Mouse (Mus musculus): Measurements from ENCODE around the gene Wdr20rt. TPM values are rescaled to one million over a fixed set of nuclear protein-coding genes. Genes with fewer than 3 reads are reported as not detected.
"Not testable (repeated sequence)": the region's sequence is repeated elsewhere in the genome, so short reads cannot be mapped to it uniquely, and the experiment has no call there.

The Wdr20rt gene
- not detected in 2 replicates for polyA plus RNA-seq (2015; fragmentation: Nextera tagmentation; extraction: Ambion mirVana)

DNA sequence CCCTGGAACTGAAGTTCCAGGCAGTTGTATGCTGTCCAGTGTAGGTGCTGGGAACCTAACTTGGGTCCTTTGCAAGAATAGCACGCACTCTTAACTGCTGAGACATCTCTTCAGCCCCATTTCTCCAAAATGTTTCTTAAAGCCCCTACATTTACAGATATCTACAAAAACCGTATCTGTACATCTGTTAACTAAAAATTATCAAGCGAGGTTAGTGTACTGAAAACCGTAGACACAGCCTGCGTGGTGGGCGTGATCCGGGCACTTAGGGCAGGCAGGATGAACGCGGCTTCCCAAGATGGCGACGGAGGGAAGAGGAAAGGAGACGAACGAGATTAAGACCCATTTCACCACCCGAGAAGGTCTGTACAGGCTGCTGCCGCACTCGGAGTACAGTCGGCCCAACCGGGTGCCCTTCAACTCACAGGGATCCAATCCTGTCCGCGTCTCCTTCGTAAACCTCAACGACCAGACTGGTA is at the start of gene Wdr20rt:
Gene Wdr20rt (plus strand): TSS at position 51 of the 479 bp plus-strand sequence.
- Histone ChIP-seq H3K4me3 (no peak within 1 kb of the TSS), H3K4me1 (no peaks in the 10 kb centered on the region), H3K9ac (no peak within 1 kb of the TSS), H3K27ac (replicated peaks) (no peak within 1 kb of the TSS), H3K36me3 (no peaks in the 10 kb centered on the region), H3K27me3 (replicated peaks) (no peaks in the 10 kb centered on the region), H3K4me2 (no peak within 1 kb of the TSS), H3K9me3 (0 out of 2 replicates have a peak, but pooled peaks cover 12% of the 10 kb centered on the region)
- 89% methylated on average over 22 of the region's 22 CpGs for whole genome bisulfite sequencing
- ATAC-seq (ENCODE audit: extremely low read depth, insufficient number of reproducible peaks, low FRiP score, low TSS enrichment): no peak

GRCm38 (mm10) chr12:65187365-65187764 is 38.0 kb upstream of the Wdr20rt start:
- 40% methylated on average over 3 of the region's 3 CpGs for WGBS
- Histone ChIP-seq H3K4me2 (no peak overlapping the region), H3K27ac (replicated peaks) (no peak overlapping the region)

DNA sequence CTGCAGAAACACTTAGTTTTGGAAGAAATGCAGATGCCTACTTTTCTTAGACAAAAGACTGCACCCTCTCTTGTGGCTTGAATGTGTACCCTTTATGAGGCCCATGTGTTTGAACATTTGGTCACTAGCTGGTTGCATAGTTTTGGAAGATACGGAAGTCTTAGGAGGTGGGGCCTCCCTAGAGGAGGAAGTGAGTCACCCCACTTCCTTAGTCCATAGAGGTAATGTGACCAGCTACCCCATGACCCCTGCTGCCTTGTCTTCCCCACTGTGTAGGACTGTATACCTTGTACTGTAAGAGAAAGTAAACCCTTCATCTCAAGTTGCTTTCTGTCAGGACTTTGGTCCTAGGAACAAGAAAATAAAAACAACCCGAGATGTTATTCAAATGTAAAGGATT is 36.1 kb upstream of the Wdr20rt start:
- no peaks in the 10 kb centered on the region for H3K9me3 ChIP-seq
- WGBS: 69% methylated on average over 2 of the region's 2 CpGs
- H3K4me3 ChIP-seq: no peak overlapping the region
- H3K4me2 ChIP-seq: no peak overlapping the region
- no peaks in the 10 kb centered on the region for H3K4me1 ChIP-seq
- H3K27me3 ChIP-seq (replicated peaks): no peaks in the 10 kb centered on the region
- ATAC-seq (ENCODE audit: extremely low read depth, insufficient number of reproducible peaks, low FRiP score, low TSS enrichment): no peak
- no peaks in the 10 kb centered on the region for H3K36me3 ChIP-seq
- no peak overlapping the region for H3K27ac ChIP-seq (replicated peaks)
- no peak overlapping the region for H3K9ac ChIP-seq

More at GRCm38 (mm10) chr12:65187365-65187764, 38.0 kb upstream of the Wdr20rt start:
- no peaks in the 10 kb centered on the region for H3K4me1 ChIP-seq
- no peaks in the 10 kb centered on the region for H3K9me3 ChIP-seq
- H3K36me3 ChIP-seq: no peaks in the 10 kb centered on the region
- no peak overlapping the region for H3K4me3 ChIP-seq
- no peak overlapping the region for H3K9ac ChIP-seq
- no peak for ATAC-seq (ENCODE audit: extremely low read depth, insufficient number of reproducible peaks, low FRiP score, low TSS enrichment)
- H3K27me3 ChIP-seq (replicated peaks): no peaks in the 10 kb centered on the region

GRCm38 (mm10) chr12:65194003-65194530 is 31.2 kb upstream of the Wdr20rt start:
- no peaks in the 10 kb centered on the region for H3K36me3 ChIP-seq
- ATAC-seq (ENCODE audit: extremely low read depth, insufficient number of reproducible peaks, low FRiP score, low TSS enrichment): no peak
- 50% methylated on average over 5 of the region's 5 CpGs for WGBS

GRCm38 (mm10) chr12:65201812-65202211 is 23.5 kb upstream of the Wdr20rt start:
- no peaks in the 10 kb centered on the region for H3K9me3 ChIP-seq
- H3K27ac ChIP-seq (replicated peaks): no peak overlapping the region
- WGBS: 91% methylated on average over 2 of the region's 2 CpGs

More at GRCm38 (mm10) chr12:65194003-65194530, 31.2 kb upstream of the Wdr20rt start:
- H3K4me2 ChIP-seq: no peak overlapping the region
- no peak overlapping the region for H3K4me3 ChIP-seq
- no peaks in the 10 kb centered on the region for H3K9me3 ChIP-seq
- H3K9ac ChIP-seq: no peak overlapping the region
- H3K27me3 ChIP-seq (replicated peaks): no peaks in the 10 kb centered on the region
- no peaks in the 10 kb centered on the region for H3K4me1 ChIP-seq
- H3K27ac ChIP-seq (replicated peaks): no peak overlapping the region

GRCm38 (mm10) chr12:65206431-65206830 is 18.9 kb upstream of the Wdr20rt start:
- H3K4me1 ChIP-seq: no peaks in the 10 kb centered on the region
- H3K4me3 ChIP-seq: no peak overlapping the region
- ATAC-seq (ENCODE audit: extremely low read depth, insufficient number of reproducible peaks, low FRiP score, low TSS enrichment): no peak
- no peak overlapping the region for H3K9ac ChIP-seq
- no peaks in the 10 kb centered on the region for H3K36me3 ChIP-seq
- WGBS: 60% methylated on average over 1 of the region's 1 CpGs
- H3K4me2 ChIP-seq: no peak overlapping the region
- no peaks in the 10 kb centered on the region for H3K9me3 ChIP-seq
- H3K27me3 ChIP-seq (replicated peaks): no peaks in the 10 kb centered on the region
- H3K27ac ChIP-seq (replicated peaks): no peak overlapping the region

More at GRCm38 (mm10) chr12:65201812-65202211, 23.5 kb upstream of the Wdr20rt start:
- no peaks in the 10 kb centered on the region for H3K36me3 ChIP-seq
- no peak overlapping the region for H3K4me2 ChIP-seq
- H3K27me3 ChIP-seq (replicated peaks): no peaks in the 10 kb centered on the region
- H3K4me1 ChIP-seq: no peaks in the 10 kb centered on the region
- H3K9ac ChIP-seq: no peak overlapping the region
- ATAC-seq (ENCODE audit: extremely low read depth, insufficient number of reproducible peaks, low FRiP score, low TSS enrichment): no peak
- H3K4me3 ChIP-seq: no peak overlapping the region

- Histone ChIP-seq H3K4me2 (no peak overlapping the region), H3K4me1 (no peaks in the 10 kb centered on the region), H3K27ac (replicated peaks) (no peak overlapping the region), H3K4me3 (no peak overlapping the region), H3K27me3 (replicated peaks) (no peaks in the 10 kb centered on the region), H3K9ac (no peak overlapping the region), H3K9me3 (no peaks in the 10 kb centered on the region), H3K36me3 (no peaks in the 10 kb centered on the region)
- WGBS: 78% methylated on average over 6 of the region's 6 CpGs
- no peak for ATAC-seq (ENCODE audit: extremely low read depth, insufficient number of reproducible peaks, low FRiP score, low TSS enrichment)
These were observed 8.9 kb upstream of the Wdr20rt start for GRCm38 (mm10) chr12:65216404-65216840.

DNA sequence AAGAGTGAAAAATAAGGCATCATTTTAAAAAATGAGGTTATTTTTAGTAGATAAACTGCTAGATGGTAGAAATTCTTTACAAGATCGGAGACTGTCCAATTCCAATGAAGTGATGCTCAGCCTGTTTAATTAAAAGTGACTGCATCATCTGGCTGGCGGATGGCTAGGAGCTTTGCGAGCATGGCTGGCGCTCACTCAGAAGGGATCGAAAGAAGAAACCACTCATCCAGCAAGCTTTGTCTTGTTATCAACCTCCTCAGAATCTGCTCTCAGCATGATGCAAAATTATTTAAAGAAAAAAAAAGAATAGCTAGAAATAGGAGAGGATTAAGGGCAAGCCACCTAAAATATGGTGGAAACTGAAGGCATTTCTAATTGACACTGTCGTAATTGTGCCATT is 3.3 kb downstream of the Wdr20rt start:
- Histone ChIP-seq H3K27me3 (replicated peaks) (no peaks in the 10 kb centered on the region), H3K4me1 (no peaks in the 10 kb centered on the region), H3K4me2 (no peak overlapping the region), H3K27ac (replicated peaks) (no peak overlapping the region), H3K4me3 (no peak overlapping the region), H3K9ac (no peak overlapping the region), H3K9me3 (0 out of 2 replicates have a peak, but pooled peaks cover 12% of the 10 kb centered on the region), H3K36me3 (no peaks in the 10 kb centered on the region)
- 73% methylated on average over 6 of the region's 6 CpGs for WGBS
- no peak for ATAC-seq (ENCODE audit: extremely low read depth, insufficient number of reproducible peaks, low FRiP score, low TSS enrichment)

GRCm38 (mm10) chr12:65229041-65229440 is 3.7 kb downstream of the Wdr20rt start:
- no peaks in the 10 kb centered on the region for H3K36me3 ChIP-seq
- no peaks in the 10 kb centered on the region for H3K4me1 ChIP-seq
- no peak overlapping the region for H3K4me2 ChIP-seq
- H3K27me3 ChIP-seq (replicated peaks): no peaks in the 10 kb centered on the region
- no peak for ATAC-seq (ENCODE audit: extremely low read depth, insufficient number of reproducible peaks, low FRiP score, low TSS enrichment)
- H3K4me3 ChIP-seq: no peak overlapping the region
- no peak overlapping the region for H3K27ac ChIP-seq (replicated peaks)
- no peak overlapping the region for H3K9ac ChIP-seq
- 0 out of 2 replicates have a peak, but pooled peaks cover 12% of the 10 kb centered on the region for H3K9me3 ChIP-seq

GRCm38 (mm10) chr12:65232801-65233200 is 7.5 kb downstream of the Wdr20rt start:
- H3K36me3 ChIP-seq; ATAC-seq (ENCODE audit: extremely low read depth, insufficient number of reproducible peaks, low FRiP score, low TSS enrichment); H3K9ac ChIP-seq; H3K9me3 ChIP-seq; H3K4me3 ChIP-seq; H3K4me1 ChIP-seq; H3K27me3 ChIP-seq (replicated peaks); H3K27ac ChIP-seq (replicated peaks); H3K4me2 ChIP-seq: not testable (repeated sequence)
- WGBS: 70% methylated on average over 2 of the region's 2 CpGs

DNA sequence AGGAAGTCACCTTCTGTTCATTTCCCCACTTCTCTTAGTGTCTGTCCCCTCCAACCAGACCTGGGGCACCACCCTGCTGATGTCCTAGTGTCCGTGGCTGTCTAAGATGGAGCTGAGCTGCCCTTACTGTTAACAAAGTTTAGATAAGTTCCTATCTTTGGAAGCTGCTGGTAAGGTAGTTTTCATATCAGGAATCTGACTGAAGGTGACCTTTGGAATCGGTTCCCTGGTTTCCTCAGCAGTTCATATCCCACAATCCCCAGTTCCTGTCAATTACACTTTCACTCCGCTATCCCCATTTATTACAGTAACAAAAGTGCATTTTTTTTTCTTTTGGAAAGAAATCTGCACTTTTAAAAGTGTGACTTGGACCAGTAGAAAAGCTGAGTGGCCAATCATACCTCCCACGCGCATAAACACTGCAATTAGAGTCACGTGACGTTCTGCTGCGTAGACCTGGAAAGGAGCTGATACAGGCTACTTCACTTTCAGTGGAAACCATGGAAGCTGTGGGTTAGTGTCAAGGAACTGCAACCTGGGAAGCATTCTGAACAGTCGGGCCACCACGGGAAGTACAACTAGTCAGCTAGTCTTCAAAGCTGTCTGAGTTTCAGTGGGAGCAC is 24.9 kb downstream of the Wdr20rt start:
- 69% methylated on average over 10 of the region's 10 CpGs for WGBS
- no peaks in the 10 kb centered on the region for H3K9me3 ChIP-seq
- H3K4me2 ChIP-seq: no peak overlapping the region
- H3K4me3 ChIP-seq: no peak overlapping the region
- H3K9ac ChIP-seq: no peak overlapping the region
- no peaks in the 10 kb centered on the region for H3K4me1 ChIP-seq
- H3K27me3 ChIP-seq (replicated peaks): no peaks in the 10 kb centered on the region
- H3K36me3 ChIP-seq: no peaks in the 10 kb centered on the region
- H3K27ac ChIP-seq (replicated peaks): no peak overlapping the region
- no peak for ATAC-seq (ENCODE audit: extremely low read depth, insufficient number of reproducible peaks, low FRiP score, low TSS enrichment)

DNA sequence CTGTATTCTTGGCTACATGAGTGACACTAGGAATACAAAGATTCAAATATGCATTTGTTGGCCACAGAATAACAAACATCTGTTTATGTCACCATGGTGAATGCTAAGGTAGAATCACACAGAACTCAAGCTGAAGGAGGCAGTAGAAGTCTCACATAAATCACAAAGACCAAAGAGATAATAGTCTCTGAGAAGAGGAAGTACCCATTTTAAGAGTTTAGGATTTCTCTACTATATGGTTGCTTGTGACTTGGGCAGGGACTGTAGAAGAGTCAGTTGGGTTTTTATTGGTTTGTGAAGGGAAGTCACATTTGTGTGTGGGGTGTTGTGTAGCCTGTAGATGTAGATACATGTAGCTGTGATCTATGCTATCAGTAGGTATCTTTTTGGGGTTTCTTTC is 31.6 kb downstream of the Wdr20rt start:
- Histone ChIP-seq H3K4me2 (no peak overlapping the region), H3K4me1 (peaks cover 14% of the 10 kb centered on the region), H3K27me3 (replicated peaks) (no peaks in the 10 kb centered on the region), H3K36me3 (no peaks in the 10 kb centered on the region), H3K9ac (no peak overlapping the region), H3K9me3 (no peaks in the 10 kb centered on the region), H3K27ac (replicated peaks) (no peak overlapping the region), H3K4me3 (no peak overlapping the region)
- no peak for ATAC-seq (ENCODE audit: extremely low read depth, insufficient number of reproducible peaks, low FRiP score, low TSS enrichment)
